Mouse (Mus musculus) spleen, adult 2 months (tissue): ENCODE data around the gene Agfg1.

ENCODE experiments used
- CTCF ChIP-seq: fragments of 200-500 bp; IDR thresholded peaks from 2 replicates; pipeline ENCODE4 v1.5.1; 2011; ENCODE audit warnings: mild to moderate bottlenecking, inconsistent platforms; ENCODE audit not compliant: insufficient read depth, insufficient read length, insufficient replicate concordance; ENCODE audit errors: extremely low read depth
- POLR2A ChIP-seq: fragments of 200-500 bp; IDR thresholded peaks from 2 replicates; pipeline ENCODE4 v1.6.1; 2011; ENCODE audit warnings: low read depth, low read length, inconsistent platforms

- TF ChIP-seq CTCF (no peak), POLR2A (no peak)
Measured at GRCm38 (mm10) chr1:82831547-82832240, 7.6 kb upstream of the Agfg1 start.
